Mouse (Mus musculus) urinary bladder, postnatal 25 days (tissue): ENCODE measurements around the gene Iqce.

Experiments
- DNase-seq: peaks from one replicate; pipeline ENCODE4 v3.0.0; 2022; ENCODE audit warnings: low spot score

Iqce gene

DNA sequence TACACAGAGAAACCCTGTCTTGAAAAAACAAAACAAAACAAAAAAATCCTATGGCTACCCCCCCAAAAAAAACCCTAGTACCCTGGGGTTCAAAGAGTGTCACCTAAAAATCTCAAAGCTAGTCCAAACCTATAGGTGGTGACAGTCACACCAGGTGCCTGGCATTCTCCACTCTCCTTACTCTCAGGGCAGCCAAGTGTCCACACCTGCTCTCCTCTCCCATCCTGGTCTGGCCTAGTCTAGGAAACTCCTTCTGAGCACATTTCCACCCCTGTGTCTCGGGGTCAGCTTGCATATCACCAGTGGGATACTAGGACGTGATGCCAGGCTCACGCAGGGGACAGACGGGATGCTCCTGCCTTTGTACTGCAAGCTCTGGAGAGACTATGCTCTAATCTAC, 62.9 kb downstream of the Iqce start:
- DNase-seq = no peak

GRCm38 (mm10) chr5:140638484-140638883, 63.7 kb downstream of the Iqce start:
- no peak for DNase-seq

- DNase-seq = no peak
These were observed 64.2 kb downstream of the Iqce start for GRCm38 (mm10) chr5:140637989-140638388.

DNA sequence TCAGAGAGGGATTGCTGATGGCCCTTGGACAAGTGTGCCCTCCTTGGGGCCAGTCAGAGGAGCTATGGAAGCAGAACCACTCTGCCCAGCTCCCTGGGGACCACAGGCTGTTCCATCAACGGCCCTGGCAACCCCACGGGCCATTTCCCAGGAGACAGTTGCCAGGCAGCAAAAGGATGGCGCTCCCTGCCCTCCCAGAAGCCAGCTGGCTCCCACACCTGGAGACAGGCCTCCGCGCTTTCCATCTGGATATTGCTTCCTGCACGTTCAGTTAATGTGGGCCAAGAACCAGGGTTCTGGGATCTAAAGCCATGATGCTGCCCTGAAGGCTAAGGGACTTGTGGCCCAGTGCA, 65.1 kb downstream of the Iqce start:
- no peak for DNase-seq

- DNase-seq = no peak
These were observed 65.7 kb downstream of the Iqce start for GRCm38 (mm10) chr5:140636316-140637057.

DNA sequence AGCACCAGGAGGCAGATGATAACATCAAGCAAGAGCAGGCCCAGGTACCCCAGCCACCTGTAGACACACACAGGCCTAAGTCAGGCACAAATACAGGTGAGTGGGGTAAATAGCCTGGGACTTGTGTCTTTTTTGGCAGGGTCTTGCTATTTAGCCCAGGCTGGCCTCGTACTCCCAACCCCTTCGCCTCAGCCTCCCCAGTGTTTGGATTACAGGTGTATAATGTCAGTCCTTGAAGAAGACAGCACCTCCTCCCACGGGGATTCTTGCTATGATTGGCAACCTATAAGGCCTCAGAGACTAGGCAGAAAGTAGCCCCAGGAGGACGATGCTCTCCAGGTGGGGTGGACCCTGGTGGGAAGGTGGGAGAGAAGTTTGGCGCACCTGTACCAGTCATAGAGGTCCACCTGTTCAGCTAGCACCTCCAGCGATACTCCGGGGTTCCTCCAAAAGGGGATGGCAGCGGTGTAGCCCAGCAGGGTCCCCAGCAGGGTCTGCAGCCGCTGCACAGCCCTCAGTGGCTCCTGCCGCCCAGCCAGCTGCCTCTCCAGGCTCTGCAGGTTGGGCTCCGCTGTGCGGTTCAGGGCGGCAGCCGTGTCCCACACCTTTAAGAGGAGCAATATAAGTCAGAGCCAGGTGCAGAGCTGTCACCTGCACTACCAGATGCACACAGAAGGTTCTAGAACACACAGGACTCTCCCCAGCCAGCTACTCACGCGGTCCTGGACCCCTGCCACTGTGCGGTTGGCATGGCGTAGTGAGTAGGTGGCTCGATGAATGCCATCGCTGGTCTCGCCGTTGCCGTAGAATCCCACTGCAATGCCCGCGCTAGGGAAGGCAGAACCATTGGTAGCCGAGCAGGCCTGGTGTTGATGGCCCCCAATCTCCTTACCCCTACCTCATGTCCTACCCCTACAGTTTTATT, 67.1 kb downstream of the Iqce start:
- no peak for DNase-seq

GRCm38 (mm10) chr5:140633432-140633831, 68.7 kb downstream of the Iqce start:
- DNase-seq = no peak

- DNase-seq = no peak
These were observed 73.2 kb downstream of the Iqce start for GRCm38 (mm10) chr5:140628995-140629394.

- DNase-seq = no peak
These were observed 74.6 kb downstream of the Iqce start for GRCm38 (mm10) chr5:140627580-140627979.

GRCm38 (mm10) chr5:140624961-140625360, 77.2 kb downstream of the Iqce start:
- DNase-seq = no peak

DNA sequence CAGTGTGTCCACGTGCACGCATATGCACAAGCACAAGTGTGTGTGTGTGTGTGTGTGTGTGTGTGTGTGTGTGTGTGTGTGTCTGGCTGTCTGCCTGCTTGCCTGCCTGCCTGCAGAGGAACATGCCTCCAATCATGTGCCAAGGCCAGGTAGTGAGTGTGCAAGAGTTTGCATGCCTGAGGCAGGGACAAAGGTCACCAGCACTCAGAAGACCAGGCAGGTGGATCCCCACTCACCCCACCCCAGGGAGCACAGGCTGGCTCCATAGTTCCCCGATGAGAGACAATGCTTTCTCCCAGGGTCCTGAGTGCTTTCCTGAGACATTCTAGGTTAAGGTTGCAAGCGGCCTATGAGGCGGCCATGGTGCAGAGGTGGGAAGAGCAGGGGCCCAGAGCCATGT, 77.9 kb downstream of the Iqce start:
- DNase-seq = no peak

- no peak for DNase-seq
These were observed 78.4 kb downstream of the Iqce start for GRCm38 (mm10) chr5:140623791-140624190.

DNA sequence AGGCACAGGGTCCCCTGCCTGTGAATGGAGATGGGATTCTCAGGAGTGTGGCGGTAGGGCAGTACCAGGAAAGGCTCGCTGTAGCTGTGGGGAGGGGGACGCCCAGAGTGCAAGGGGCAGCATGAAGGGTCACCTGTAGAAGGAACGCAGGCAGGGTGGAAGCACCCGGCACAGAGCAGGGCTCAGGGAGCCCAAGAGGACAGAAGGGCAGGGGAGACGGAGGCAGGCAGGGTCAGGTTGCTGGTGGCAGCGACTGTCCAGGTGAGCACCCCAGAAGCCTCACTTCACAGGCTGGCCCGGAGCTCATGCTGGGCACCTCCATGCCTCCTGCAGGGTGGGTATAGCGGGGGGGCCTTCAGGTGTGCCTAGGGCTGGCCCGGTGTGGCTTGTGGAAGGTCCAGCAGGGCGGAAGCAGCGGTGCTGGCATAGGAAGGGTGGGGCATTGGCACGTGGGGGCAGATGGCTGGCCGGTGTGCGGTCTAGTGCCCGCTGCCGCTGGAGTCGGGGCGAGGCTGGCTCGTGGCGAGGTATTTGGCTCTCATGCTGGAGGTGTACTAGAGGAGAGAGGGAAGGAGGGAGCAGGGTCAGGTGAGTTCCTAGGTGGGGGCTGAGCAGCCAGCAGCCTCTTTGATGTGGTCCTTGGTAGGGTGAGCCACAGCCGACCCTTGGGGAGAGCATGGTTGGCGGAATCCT, 79.1 kb downstream of the Iqce start:
- DNase-seq = no peak

- DNase-seq = no peak
These were observed 80.7 kb downstream of the Iqce start for GRCm38 (mm10) chr5:140621517-140621916.

DNA sequence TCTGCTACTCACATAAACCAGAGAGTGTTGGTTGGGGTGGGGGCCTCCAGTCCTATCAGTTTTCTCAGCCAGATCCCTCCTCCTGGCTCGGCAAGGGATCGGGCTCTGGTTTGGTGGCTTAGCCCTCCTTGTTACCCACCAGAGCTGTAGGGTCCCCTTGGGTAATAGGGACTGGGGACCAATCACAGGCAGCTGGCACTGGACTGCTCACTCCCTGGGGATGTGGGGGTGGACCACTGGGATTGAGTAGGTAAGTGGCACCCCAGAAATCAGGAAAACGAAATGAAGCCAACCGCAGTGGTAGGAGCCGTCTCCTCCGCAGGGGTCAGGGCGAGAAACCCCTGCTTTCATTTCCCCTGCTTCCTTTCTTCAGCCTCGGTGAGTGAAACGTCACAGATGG, 81.1 kb downstream of the Iqce start:
- DNase-seq = no peak

- DNase-seq = no peak
These were observed 82.1 kb downstream of the Iqce start for GRCm38 (mm10) chr5:140619895-140620736.

- peak; percentile 72 for DNase-seq
These were observed 82.9 kb downstream of the Iqce start for GRCm38 (mm10) chr5:140619151-140619771.

- DNase-seq = no peak
These were observed 84.5 kb downstream of the Iqce start for GRCm38 (mm10) chr5:140617714-140618113.

GRCm38 (mm10) chr5:140616691-140617090, 85.5 kb downstream of the Iqce start:
- DNase-seq = no peak

- no peak for DNase-seq
These were observed 86.1 kb downstream of the Iqce start for GRCm38 (mm10) chr5:140616110-140616503.
